Mouse (Mus musculus) kidney, adult 8-10 months (tissue): ENCODE data around the gene Ryr1.

Experiments
- DNase-seq, 2 experiments: peaks; one replicate each; pipeline ENCODE4 v3.0.0; 2022

The Ryr1 gene

GRCm38 (mm10) chr7:28957997-28958725 lies 166.8 kb downstream of the Ryr1 start:
- DNase-seq = no peak

DNA sequence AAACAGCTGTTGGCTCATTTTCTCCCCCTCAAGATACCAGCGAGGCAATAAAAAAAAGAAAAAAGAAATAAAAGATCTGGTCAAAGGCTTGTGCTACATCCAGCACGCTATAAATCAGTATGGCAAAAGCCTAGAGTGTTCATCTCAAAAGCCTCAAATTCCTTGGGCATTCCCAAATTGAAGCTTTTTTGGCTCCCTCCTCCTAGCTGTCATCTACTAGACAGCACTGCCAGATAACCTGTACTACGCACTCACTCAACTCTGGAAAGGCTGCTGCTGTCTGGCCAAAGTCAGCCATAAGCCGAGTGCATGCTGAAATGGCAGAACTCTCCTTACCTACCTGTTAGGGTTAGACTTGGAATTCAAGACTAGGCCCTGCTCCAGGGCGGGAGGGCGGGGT lies 167.7 kb downstream of the Ryr1 start:
- no peak for DNase-seq

DNA sequence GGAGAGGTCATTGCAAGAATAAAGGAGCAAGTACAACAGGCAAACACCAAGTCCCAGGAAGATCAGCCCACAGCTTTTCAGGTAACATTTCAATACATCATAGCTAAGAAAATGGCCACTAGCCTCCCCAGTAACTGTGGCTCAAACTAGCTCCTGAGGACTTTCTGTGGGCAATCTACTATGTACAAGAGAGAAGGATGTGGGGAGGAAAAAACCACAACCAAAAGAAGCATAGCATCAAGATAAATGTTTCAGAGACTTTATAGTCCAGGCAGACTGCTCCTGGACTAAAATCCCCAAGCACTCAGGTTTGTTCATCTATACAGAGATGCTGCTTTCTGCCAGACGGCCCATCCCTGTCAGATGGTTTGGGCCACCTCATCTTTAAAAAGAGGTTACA lies 168.7 kb downstream of the Ryr1 start:
- DNase-seq = no peak

GRCm38 (mm10) chr7:28955295-28955897 lies 169.6 kb downstream of the Ryr1 start:
- no peak for DNase-seq

DNA sequence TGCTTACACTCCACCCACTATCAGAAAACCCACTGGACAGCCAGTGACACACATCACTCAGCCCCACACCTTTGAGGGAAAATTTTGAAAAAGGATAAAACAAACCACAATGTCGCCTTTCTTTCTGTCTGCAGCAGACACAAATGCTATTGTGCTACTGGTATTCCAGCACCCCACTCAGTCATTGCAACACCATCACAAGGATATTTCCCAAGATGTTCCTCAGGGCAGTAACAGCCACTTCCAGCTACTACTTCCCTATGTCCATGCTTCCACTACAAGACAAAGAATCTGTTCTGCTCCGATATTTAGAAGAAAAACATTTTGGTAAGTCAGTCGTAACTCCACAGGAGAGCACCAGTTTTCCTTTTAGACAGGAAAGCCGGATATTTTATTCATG lies 170.2 kb downstream of the Ryr1 start:
- no peak for DNase-seq

GRCm38 (mm10) chr7:28953476-28954376 lies 171.3 kb downstream of the Ryr1 start:
- DNase-seq = no peak
